In the genomic region with DNA sequence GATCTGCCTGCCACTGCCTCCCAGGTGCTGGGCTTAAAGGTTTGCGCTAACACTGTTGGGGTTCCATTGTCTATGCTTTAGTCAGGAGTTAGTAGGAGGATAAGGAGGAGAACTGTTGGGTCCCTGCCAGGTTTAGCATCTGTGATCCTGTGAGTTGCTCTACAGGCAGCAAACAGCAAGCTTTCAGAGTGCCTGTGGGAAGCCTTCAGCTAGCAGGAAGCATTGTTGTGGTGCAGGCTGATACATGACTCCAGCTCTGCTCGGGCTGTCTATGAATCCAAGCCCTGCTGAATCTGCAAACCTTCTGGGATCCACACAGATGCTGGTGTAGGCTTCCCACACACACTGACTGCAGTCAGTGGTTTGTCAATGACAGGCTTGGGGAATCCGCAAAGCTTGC, we compare ENCODE assay signal across 10 mouse cellular contexts. TPM values are rescaled to one million over a fixed set of nuclear protein-coding genes. Genes with fewer than 3 reads are reported as not detected.
DNase-seq lines count a peak whose midpoint lies in the region; ATAC-seq and TF ChIP-seq lines count a peak whose summit lies in the region.
"Had no signal": no experiment of that assay in that cellular context is flagged by ENCODE, and none has a peak within 500 bp of the region (broad histone marks: within the 10 kb centered on the region; RNA-seq: fewer than 3 reads in every experiment).

No protein-coding gene starts in this region.

- peaks cover 6% of the 10 kb centered on the region; the same call in 1 of the 2 replicates for H3K4me1 ChIP-seq in hindbrain, embryonic 13.5 days (replicated peaks)
- H3K4me1 ChIP-seq in hindbrain, embryonic 11.5 days (replicated peaks; ENCODE audit: control insufficient read depth, insufficient read depth, low read length): no peaks in the 10 kb centered on the region
- peaks cover 7% of the 10 kb centered on the region; the same call in 1 of the 2 replicates for H3K4me1 ChIP-seq in cerebellum, adult 2 months (ENCODE audit: control insufficient read depth, insufficient read depth, low read length)
- H3K4me1 ChIP-seq in liver, postnatal 0 days (ENCODE audit: insufficient read depth): peaks cover 8% of the 10 kb centered on the region; the same call in 1 of the 2 replicates
- H3K4me1 ChIP-seq: intestine, embryonic 15.5 days had no signal

- TF ChIP-seq POLR2A in cerebellum, adult 2 months (IDR thresholded peaks at IDR 0.05; ENCODE audit: borderline replicate concordance, insufficient read depth, low read length): no peak

- peak overlapping the region; percentile 35; the same call in 1 of the 2 replicates for H3K27ac ChIP-seq in hindbrain, embryonic 13.5 days
- no peak overlapping the region for H3K27ac ChIP-seq in hindbrain, embryonic 11.5 days (ENCODE audit: low read depth, low read length)
- H3K27ac ChIP-seq in cerebellum, adult 2 months (ENCODE audit: insufficient read depth, low read length): no peak overlapping the region
- peak overlapping the region; percentile 42; the same call in 1 of the 2 replicates for H3K27ac ChIP-seq in liver, postnatal 0 days (ENCODE audit: low read depth)
- H3K27ac ChIP-seq: intestine, embryonic 15.5 days had no signal

- 58% methylated on average over 3 of the region's 3 CpGs for WGBS in hindbrain, embryonic 13.5 days
- 52% methylated on average over 3 of the region's 3 CpGs for WGBS in hindbrain, embryonic 11.5 days
- 45% methylated on average over 3 of the region's 3 CpGs for WGBS in cerebellum, adult 2 months
- 80% methylated on average over 3 of the region's 3 CpGs for WGBS in liver, postnatal 0 days (ENCODE audit: insufficient replicate concordance)

- no peak for TF ChIP-seq EP300 in liver, postnatal 0 days (IDR thresholded peaks at IDR 0.05; ENCODE audit: low read depth)

- no peak for TF ChIP-seq CTCF in cerebellum, adult 2 months (IDR thresholded peaks at IDR 0.05; ENCODE audit: borderline replicate concordance, insufficient read depth, low read depth, low read length)
- no peak for TF ChIP-seq CTCF in liver, postnatal 0 days (IDR thresholded peaks at IDR 0.05; ENCODE audit: low read depth)

- H3K27me3 ChIP-seq in hindbrain, embryonic 13.5 days: no peaks in the 10 kb centered on the region
- no peaks in the 10 kb centered on the region for H3K27me3 ChIP-seq in hindbrain, embryonic 11.5 days (ENCODE audit: control insufficient read depth, insufficient read depth, low read length)
- no peaks in the 10 kb centered on the region for H3K27me3 ChIP-seq in cerebellum, adult 2 months (ENCODE audit: control insufficient read depth, insufficient read depth, low read length)
- no peaks in the 10 kb centered on the region for H3K27me3 ChIP-seq in liver, postnatal 0 days (ENCODE audit: insufficient read depth, low read length)
- H3K27me3 ChIP-seq: intestine, embryonic 15.5 days had no signal

- no peaks in the 10 kb centered on the region for H3K9me3 ChIP-seq in hindbrain, embryonic 13.5 days
- no peaks in the 10 kb centered on the region for H3K9me3 ChIP-seq in hindbrain, embryonic 11.5 days (ENCODE audit: control insufficient read depth, low read length)
- no peaks in the 10 kb centered on the region for H3K9me3 ChIP-seq in liver, postnatal 0 days (ENCODE audit: low read length)
- H3K9me3 ChIP-seq: intestine, embryonic 15.5 days had no signal

- H3K9ac ChIP-seq in hindbrain, embryonic 13.5 days: peak overlapping the region; percentile 19; the same call in 1 of the 2 replicates
- no peak overlapping the region for H3K9ac ChIP-seq in hindbrain, embryonic 11.5 days (ENCODE audit: low read depth, low read length)
- no peak overlapping the region for H3K9ac ChIP-seq in liver, postnatal 0 days (replicated peaks)
- H3K9ac ChIP-seq: intestine, embryonic 15.5 days had no signal

- H3K4me2 ChIP-seq in hindbrain, embryonic 13.5 days: no peak overlapping the region
- H3K4me2 ChIP-seq in hindbrain, embryonic 11.5 days (replicated peaks; ENCODE audit: low read depth, low read length): no peak overlapping the region
- no peak overlapping the region for H3K4me2 ChIP-seq in liver, postnatal 0 days (ENCODE audit: low read depth, low read length)
- H3K4me2 ChIP-seq: intestine, embryonic 15.5 days had no signal

- H3K36me3 ChIP-seq in hindbrain, embryonic 13.5 days: no peaks in the 10 kb centered on the region
- no peaks in the 10 kb centered on the region for H3K36me3 ChIP-seq in hindbrain, embryonic 11.5 days (ENCODE audit: control insufficient read depth, insufficient read depth, low read length)
- H3K36me3 ChIP-seq in liver, postnatal 0 days (replicated peaks; ENCODE audit: insufficient read depth, low read length): no peaks in the 10 kb centered on the region
- H3K36me3 ChIP-seq: intestine, embryonic 15.5 days had no signal

- no peak for ATAC-seq in hindbrain, embryonic 13.5 days (ENCODE audit: low FRiP score)
- ATAC-seq in hindbrain, embryonic 11.5 days (ENCODE audit: low FRiP score): no peak
- ATAC-seq in liver, postnatal 0 days: no peak
- ATAC-seq: intestine, embryonic 15.5 days; lung, postnatal 0 days had no signal

- no peak for DNase-seq in hindbrain, embryonic 11.5 days (ENCODE audit: low spot score)
- peak; percentile 43 to 60 for DNase-seq in cerebellum, adult 2 months
- DNase-seq in layer of hippocampus, adult 11-12 months (ENCODE audit: low spot score): peak; percentile 73
- no peak for DNase-seq in liver, postnatal 0 days
- no peak for DNase-seq in kidney, postnatal 14 days
- DNase-seq in kidney, postnatal 25 days: no peak
- no peak for DNase-seq in spleen, postnatal 10 days (ENCODE audit: low spot score in 2 of 2)

- H3K4me3 ChIP-seq in hindbrain, embryonic 13.5 days: no peak overlapping the region
- H3K4me3 ChIP-seq in hindbrain, embryonic 11.5 days (ENCODE audit: low read depth, low read length): no peak overlapping the region
- H3K4me3 ChIP-seq in cerebellum, adult 2 months (replicated peaks; ENCODE audit: insufficient read depth, low read depth, low read length): no peak overlapping the region
- H3K4me3 ChIP-seq in liver, postnatal 0 days (ENCODE audit: low read depth, low read length): no peak overlapping the region
- H3K4me3 ChIP-seq: intestine, embryonic 15.5 days had no signal

RNA-seq across cellular contexts. Expression of a gene that starts 6.6 kb away (rescaled TPM):
- 14.1 and 15.2 TPM in 2 replicates for polyA plus RNA-seq in hindbrain, embryonic 13.5 days (2015; fragmentation: Nextera tagmentation; extraction: Ambion mirVana)
- 6.2 and 8.6 TPM in 2 replicates for polyA plus RNA-seq in hindbrain, embryonic 11.5 days (2014; fragmentation: Nextera tagmentation; extraction: Ambion mirVana)
- polyA plus RNA-seq in cerebellum, adult 2 months (2012; rRNA removed): 34.5 and 41.5 TPM in 2 replicates
- 4.0 and 4.2 TPM in 2 replicates for polyA plus RNA-seq in liver, postnatal 0 days (2015; fragmentation: Nextera tagmentation; extraction: Ambion mirVana)

RNA-seq across cellular contexts. Expression of a gene that starts 12.3 kb away (rescaled TPM):
- polyA plus RNA-seq in hindbrain, embryonic 13.5 days (2015; fragmentation: Nextera tagmentation; extraction: Ambion mirVana): 12.8 and 14.5 TPM in 2 replicates
- 16.4 and 17.3 TPM in 2 replicates for polyA plus RNA-seq in hindbrain, embryonic 11.5 days (2014; fragmentation: Nextera tagmentation; extraction: Ambion mirVana)
- polyA plus RNA-seq in cerebellum, adult 2 months (2012; rRNA removed): 153 and 159 TPM in 2 replicates
- polyA plus RNA-seq in liver, postnatal 0 days (2015; fragmentation: Nextera tagmentation; extraction: Ambion mirVana): 27.8 and 28.5 TPM in 2 replicates

RNA-seq across cellular contexts. Expression of a gene that starts 21.4 kb away (rescaled TPM):
- 69.4 and 70.4 TPM in 2 replicates for polyA plus RNA-seq in hindbrain, embryonic 13.5 days (2015; fragmentation: Nextera tagmentation; extraction: Ambion mirVana)
- 66.1 and 78.9 TPM in 2 replicates for polyA plus RNA-seq in hindbrain, embryonic 11.5 days (2014; fragmentation: Nextera tagmentation; extraction: Ambion mirVana)
- 51.9 and 54.1 TPM in 2 replicates for polyA plus RNA-seq in cerebellum, adult 2 months (2012; rRNA removed)
- polyA plus RNA-seq in liver, postnatal 0 days (2015; fragmentation: Nextera tagmentation; extraction: Ambion mirVana): 64.2 and 65.1 TPM in 2 replicates

RNA-seq across cellular contexts. Expression of a gene that starts 40.7 kb away (rescaled TPM):
- 38.0 and 41.3 TPM in 2 replicates for polyA plus RNA-seq in hindbrain, embryonic 13.5 days (2015; fragmentation: Nextera tagmentation; extraction: Ambion mirVana)
- polyA plus RNA-seq in hindbrain, embryonic 11.5 days (2014; fragmentation: Nextera tagmentation; extraction: Ambion mirVana): 35.6 and 38.6 TPM in 2 replicates
- 35.9 and 37.3 TPM in 2 replicates for polyA plus RNA-seq in cerebellum, adult 2 months (2012; rRNA removed)
- 13.0 and 14.1 TPM in 2 replicates for polyA plus RNA-seq in liver, postnatal 0 days (2015; fragmentation: Nextera tagmentation; extraction: Ambion mirVana)

RNA-seq across cellular contexts. Expression of a gene that starts 40.8 kb away (rescaled TPM):
- polyA plus RNA-seq in hindbrain, embryonic 13.5 days (2015; fragmentation: Nextera tagmentation; extraction: Ambion mirVana): 1.7 and 1.8 TPM in 2 replicates
- polyA plus RNA-seq in hindbrain, embryonic 11.5 days (2014; fragmentation: Nextera tagmentation; extraction: Ambion mirVana): 0.89 and 1.2 TPM in 2 replicates
- polyA plus RNA-seq in cerebellum, adult 2 months (2012; rRNA removed): 18.1 and 21.2 TPM in 2 replicates
- 30.0 and 31.0 TPM in 2 replicates for polyA plus RNA-seq in liver, postnatal 0 days (2015; fragmentation: Nextera tagmentation; extraction: Ambion mirVana)

Comparison
In these comparisons a context has a peak if more than half of its experiments do, and no peak if none do; other contexts are left out.
1. H3K27ac ChIP-seq: peak in hindbrain, embryonic 13.5 days (single experiment) and liver, postnatal 0 days (single experiment); none in hindbrain, embryonic 11.5 days (single experiment) and cerebellum, adult 2 months (single experiment).
2. DNase-seq: peak in cerebellum, adult 2 months (2 of 2) and layer of hippocampus, adult 11-12 months (single experiment); none in hindbrain, embryonic 11.5 days (single experiment), liver, postnatal 0 days (single experiment), kidney, postnatal 14 days (single experiment), kidney, postnatal 25 days (0 of 2) and spleen, postnatal 10 days (0 of 2).